Mouse (Mus musculus): ENCODE data around the gene Slit1. TPM values are rescaled to one million over a fixed set of nuclear protein-coding genes. Genes with fewer than 3 reads are reported as not detected.

The Slit1 gene
- polyA plus RNA-seq, 1 experiment from 2014 or later, result 0.12 TPM

- ATAC-seq (ENCODE audit: low read depth) (no peak), DNase-seq (no peak)
- Histone ChIP-seq H3K36me3 (no peaks in the 10 kb centered on the region), H3K4me3 (replicated peaks) (no peak overlapping the region), H3K27ac (no peak overlapping the region), H3K9ac (no peak overlapping the region), H3K4me1 (replicated peaks) (no peaks in the 10 kb centered on the region), H3K9me3 (replicated peaks) (no peaks in the 10 kb centered on the region), H3K27me3 (no peaks in the 10 kb centered on the region), H3K4me2 (no peak overlapping the region)
- 18% methylated on average over 2 of the region's 2 CpGs for WGBS (ENCODE audit: insufficient replicate concordance)
Observed at GRCm38 (mm10) chr19:41723337-41723736, 20.1 kb downstream of the Slit1 start.

- Histone ChIP-seq H3K9ac (no peak overlapping the region), H3K4me2 (no peak overlapping the region), H3K9me3 (replicated peaks) (no peaks in the 10 kb centered on the region), H3K4me3 (replicated peaks) (no peak overlapping the region), H3K36me3 (no peaks in the 10 kb centered on the region), H3K4me1 (replicated peaks) (no peaks in the 10 kb centered on the region), H3K27me3 (peaks cover 9% of the 10 kb centered on the region; the same call in 1 of the 2 replicates), H3K27ac (no peak overlapping the region)
- 67% methylated on average over 8 of the region's 8 CpGs for WGBS (ENCODE audit: insufficient replicate concordance)
- DNase-seq, result no peak
- no peak for ATAC-seq (ENCODE audit: low read depth)
Observed at GRCm38 (mm10) chr19:41719436-41719835, 24.0 kb downstream of the Slit1 start.

- ATAC-seq (ENCODE audit: low read depth) (no peak), DNase-seq (no peak)
- Histone ChIP-seq H3K27ac (no peak overlapping the region), H3K4me1 (replicated peaks) (no peaks in the 10 kb centered on the region), H3K9ac (no peak overlapping the region), H3K4me3 (replicated peaks) (no peak overlapping the region), H3K9me3 (replicated peaks) (no peaks in the 10 kb centered on the region), H3K27me3 (peaks cover 9% of the 10 kb centered on the region), H3K4me2 (no peak overlapping the region), H3K36me3 (no peaks in the 10 kb centered on the region)
- 49% methylated on average over 19 of the region's 19 CpGs for WGBS (ENCODE audit: insufficient replicate concordance)
Observed at GRCm38 (mm10) chr19:41716233-41717218, 26.9 kb downstream of the Slit1 start.

GRCm38 (mm10) chr19:41714431-41714917 is 29.0 kb downstream of the Slit1 start:
- no peaks in the 10 kb centered on the region for H3K4me1 ChIP-seq (replicated peaks)
- no peak overlapping the region for H3K9ac ChIP-seq

GRCm38 (mm10) chr19:41712829-41713228 is 30.6 kb downstream of the Slit1 start:
- H3K9me3 ChIP-seq (replicated peaks), result no peaks in the 10 kb centered on the region
- no peaks in the 10 kb centered on the region for H3K36me3 ChIP-seq
- ATAC-seq (ENCODE audit: low read depth) (no peak), DNase-seq (no peak)
- no peak overlapping the region for H3K4me2 ChIP-seq
- WGBS (ENCODE audit: insufficient replicate concordance), result 76% methylated on average over 8 of the region's 8 CpGs
- H3K4me3 ChIP-seq (replicated peaks), result no peak overlapping the region
- peaks cover 9% of the 10 kb centered on the region for H3K27me3 ChIP-seq
- H3K4me1 ChIP-seq (replicated peaks), result no peaks in the 10 kb centered on the region
- H3K27ac ChIP-seq, result no peak overlapping the region
- H3K9ac ChIP-seq, result no peak overlapping the region

More at GRCm38 (mm10) chr19:41714431-41714917, 29.0 kb downstream of the Slit1 start:
- no peak overlapping the region for H3K4me3 ChIP-seq (replicated peaks)
- no peak for ATAC-seq (ENCODE audit: low read depth)
- no peak overlapping the region for H3K4me2 ChIP-seq
- no peak for DNase-seq
- no peaks in the 10 kb centered on the region for H3K36me3 ChIP-seq
- H3K9me3 ChIP-seq (replicated peaks), result no peaks in the 10 kb centered on the region
- H3K27me3 ChIP-seq, result peaks cover 9% of the 10 kb centered on the region
- 69% methylated on average over 9 of the region's 9 CpGs for WGBS (ENCODE audit: insufficient replicate concordance)
- no peak overlapping the region for H3K27ac ChIP-seq

- Histone ChIP-seq H3K4me1 (replicated peaks) (no peaks in the 10 kb centered on the region), H3K4me2 (no peak overlapping the region), H3K27ac (no peak overlapping the region), H3K27me3 (peaks cover 9% of the 10 kb centered on the region), H3K9me3 (replicated peaks) (no peaks in the 10 kb centered on the region), H3K9ac (no peak overlapping the region), H3K36me3 (no peaks in the 10 kb centered on the region), H3K4me3 (replicated peaks) (no peak overlapping the region)
- no peak for DNase-seq
- ATAC-seq (ENCODE audit: low read depth), result no peak
- 77% methylated on average over 9 of the region's 9 CpGs for WGBS (ENCODE audit: insufficient replicate concordance)
Observed at GRCm38 (mm10) chr19:41711665-41712064, 31.8 kb downstream of the Slit1 start.

GRCm38 (mm10) chr19:41709497-41710165 is 33.8 kb downstream of the Slit1 start:
- WGBS (ENCODE audit: insufficient replicate concordance), result 71% methylated on average over 12 of the region's 12 CpGs
- Histone ChIP-seq H3K36me3 (no peaks in the 10 kb centered on the region), H3K9ac (no peak overlapping the region), H3K27me3 (peaks cover 6% of the 10 kb centered on the region; the same call in 1 of the 2 replicates), H3K9me3 (replicated peaks) (no peaks in the 10 kb centered on the region), H3K4me1 (replicated peaks) (no peaks in the 10 kb centered on the region), H3K4me3 (replicated peaks) (no peak overlapping the region), H3K4me2 (no peak overlapping the region), H3K27ac (no peak overlapping the region)
- ATAC-seq (ENCODE audit: low read depth), result no peak
- DNase-seq, result no peak

GRCm38 (mm10) chr19:41707850-41708249 is 35.6 kb downstream of the Slit1 start:
- ATAC-seq (ENCODE audit: low read depth) (no peak), DNase-seq (no peak)
- Histone ChIP-seq H3K4me3 (replicated peaks) (no peak overlapping the region), H3K9me3 (replicated peaks) (no peaks in the 10 kb centered on the region), H3K36me3 (no peaks in the 10 kb centered on the region), H3K4me2 (no peak overlapping the region), H3K27me3 (peaks cover 6% of the 10 kb centered on the region; the same call in 1 of the 2 replicates), H3K9ac (no peak overlapping the region), H3K27ac (no peak overlapping the region), H3K4me1 (replicated peaks) (no peaks in the 10 kb centered on the region)
- 67% methylated on average over 12 of the region's 12 CpGs for WGBS (ENCODE audit: insufficient replicate concordance)

GRCm38 (mm10) chr19:41706094-41706828 is 37.2 kb downstream of the Slit1 start:
- WGBS (ENCODE audit: insufficient replicate concordance), result 67% methylated on average over 17 of the region's 17 CpGs
- Histone ChIP-seq H3K9ac (no peak overlapping the region), H3K4me3 (replicated peaks) (no peak overlapping the region), H3K36me3 (no peaks in the 10 kb centered on the region), H3K27ac (no peak overlapping the region), H3K4me2 (no peak overlapping the region), H3K4me1 (replicated peaks) (no peaks in the 10 kb centered on the region), H3K9me3 (replicated peaks) (no peaks in the 10 kb centered on the region), H3K27me3 (peaks cover 8% of the 10 kb centered on the region; the same call in 1 of the 2 replicates)
- ATAC-seq (ENCODE audit: low read depth) (no peak), DNase-seq (no peak)

- H3K27me3 ChIP-seq, result peaks cover 8% of the 10 kb centered on the region; the same call in 1 of the 2 replicates
- no peaks in the 10 kb centered on the region for H3K9me3 ChIP-seq (replicated peaks)
- no peak overlapping the region for H3K4me2 ChIP-seq
- H3K36me3 ChIP-seq, result no peaks in the 10 kb centered on the region
- H3K4me3 ChIP-seq (replicated peaks), result no peak overlapping the region
- H3K27ac ChIP-seq, result no peak overlapping the region
- DNase-seq (no peak), ATAC-seq (ENCODE audit: low read depth) (no peak)
- 55% methylated on average over 12 of the region's 12 CpGs for WGBS (ENCODE audit: insufficient replicate concordance)
- H3K9ac ChIP-seq, result no peak overlapping the region
- no peaks in the 10 kb centered on the region for H3K4me1 ChIP-seq (replicated peaks)
Observed at GRCm38 (mm10) chr19:41705416-41705815, 38.0 kb downstream of the Slit1 start.

- H3K27me3 ChIP-seq, result peaks cover 8% of the 10 kb centered on the region; the same call in 1 of the 2 replicates
- 62% methylated on average over 6 of the region's 6 CpGs for WGBS (ENCODE audit: insufficient replicate concordance)
- ATAC-seq (ENCODE audit: low read depth), result no peak
- no peak overlapping the region for H3K9ac ChIP-seq
- no peak overlapping the region for H3K27ac ChIP-seq
- H3K36me3 ChIP-seq, result no peaks in the 10 kb centered on the region
- H3K9me3 ChIP-seq (replicated peaks), result no peaks in the 10 kb centered on the region
- H3K4me2 ChIP-seq, result no peak overlapping the region
- no peak overlapping the region for H3K4me3 ChIP-seq (replicated peaks)
- no peaks in the 10 kb centered on the region for H3K4me1 ChIP-seq (replicated peaks)
- no peak for DNase-seq
Observed at GRCm38 (mm10) chr19:41702638-41703037, 40.8 kb downstream of the Slit1 start.

Data from liver, embryonic 13.5 days (tissue).